10 mouse cellular contexts compared by ENCODE assay signal in the genomic region with DNA sequence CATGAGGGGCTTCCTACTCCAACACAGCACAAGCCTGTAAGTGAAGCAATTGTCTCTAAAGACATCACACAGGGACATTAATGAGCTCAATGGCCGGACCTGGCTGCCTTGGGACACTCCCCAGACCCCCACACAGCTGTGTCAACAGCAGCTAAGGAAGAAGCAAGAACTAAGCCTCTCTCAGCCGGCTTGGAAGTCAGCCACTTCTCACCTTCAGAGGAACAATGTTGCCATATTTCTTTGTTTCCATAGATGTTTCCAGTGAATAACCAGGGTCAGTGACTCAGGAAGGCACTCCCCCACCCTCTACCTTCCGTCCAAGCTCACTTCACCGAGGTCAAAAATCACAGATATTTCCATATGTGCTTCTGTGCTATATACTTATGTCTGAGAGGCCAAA.
DNase-seq lines count a peak whose midpoint lies in the region; TF ChIP-seq lines count a peak whose summit lies in the region.
"Had no signal": no experiment of that assay in that cellular context is flagged by ENCODE, and none has a peak within 500 bp of the region (broad histone marks: within the 10 kb centered on the region; RNA-seq: fewer than 3 reads in every experiment).

No protein-coding gene starts in this region.

- TF ChIP-seq CTCF in gastrocnemius, adult 2 months (IDR thresholded peaks at IDR 0.05): no peak
- no peak for TF ChIP-seq CTCF in brain, embryonic 14.5 days (IDR thresholded peaks at IDR 0.05; ENCODE audit: borderline replicate concordance, extremely low read depth, insufficient read depth, insufficient read length)

- H3K27ac ChIP-seq in gastrocnemius, adult 2 months: peak overlapping the region; percentile 63

- intact Hi-C loops in gastrocnemius, adult 2 months (cut with DNase I): no loop called here
- intact Hi-C loops in gastrocnemius, postnatal 36 days (cut with DNase I): no loop called here

- no peak for TF ChIP-seq POLR2A in brain, embryonic 14.5 days (IDR thresholded peaks at IDR 0.05; ENCODE audit: borderline replicate concordance, extremely low read depth, insufficient read depth, insufficient read length, poor library complexity, severe bottlenecking)

- DNase-seq in gastrocnemius, adult 2 months: no peak
- no peak for DNase-seq in gastrocnemius, postnatal 36 days
- DNase-seq in brain, embryonic 14.5 days (ENCODE audit: low read depth): peak; percentile 26
- DNase-seq in heart, adult 8-10 months (ENCODE audit: low spot score): peak; percentile 58
- peak; percentile 53 to 56 for DNase-seq in kidney, postnatal 36 days
- no peak for DNase-seq in urinary bladder, postnatal 10 days (ENCODE audit: low spot score)
- no peak for DNase-seq in right cerebral cortex, adult 18-20 months
- DNase-seq in right cerebral cortex, postnatal 14 days: no peak
- DNase-seq: B cell, adult 2 months; cerebellum, adult 11-12 months had no signal

- H3K4me3 ChIP-seq in gastrocnemius, adult 2 months: no peak overlapping the region

Comparison
In these comparisons a context has a peak if more than half of its experiments do, and no peak if none do; other contexts are left out.
1. DNase-seq: peak in brain, embryonic 14.5 days (single experiment), heart, adult 8-10 months (single experiment) and kidney, postnatal 36 days (2 of 2); none in gastrocnemius, adult 2 months (single experiment), gastrocnemius, postnatal 36 days (0 of 2), urinary bladder, postnatal 10 days (single experiment), right cerebral cortex, adult 18-20 months (single experiment) and right cerebral cortex, postnatal 14 days (single experiment).